Mouse (Mus musculus) brain, embryonic 14.5 days (tissue): ENCODE data around the gene Olfr1358.
"Not testable (repeated sequence)": the region's sequence is repeated elsewhere in the genome, so short reads cannot be mapped to it uniquely, and the experiment has no call there.

ENCODE experiments used
- CTCF ChIP-seq: fragments of 200-500 bp; IDR thresholded peaks from 2 replicates; pipeline ENCODE4 v1.5.1; 2012; ENCODE audit warnings: inconsistent platforms, mild to moderate bottlenecking, moderate library complexity, borderline replicate concordance; ENCODE audit not compliant: insufficient read depth, insufficient read length; ENCODE audit errors: extremely low read depth
- POLR2A ChIP-seq: fragments of 200-500 bp; IDR thresholded peaks from 2 replicates; pipeline ENCODE4 v1.6.1; 2012; ENCODE audit warnings: mild to moderate bottlenecking, inconsistent platforms, borderline replicate concordance; ENCODE audit not compliant: poor library complexity, insufficient read depth, insufficient read length, severe bottlenecking; ENCODE audit errors: extremely low read depth

- TF ChIP-seq POLR2A, CTCF: not testable (repeated sequence)
These were observed 31.9 kb upstream of the Olfr1358 start for GRCm38 (mm10) chr10:78485369-78485768.
